Mouse (Mus musculus): Measurements from ENCODE around the gene Intu.

Gene Intu

DNA sequence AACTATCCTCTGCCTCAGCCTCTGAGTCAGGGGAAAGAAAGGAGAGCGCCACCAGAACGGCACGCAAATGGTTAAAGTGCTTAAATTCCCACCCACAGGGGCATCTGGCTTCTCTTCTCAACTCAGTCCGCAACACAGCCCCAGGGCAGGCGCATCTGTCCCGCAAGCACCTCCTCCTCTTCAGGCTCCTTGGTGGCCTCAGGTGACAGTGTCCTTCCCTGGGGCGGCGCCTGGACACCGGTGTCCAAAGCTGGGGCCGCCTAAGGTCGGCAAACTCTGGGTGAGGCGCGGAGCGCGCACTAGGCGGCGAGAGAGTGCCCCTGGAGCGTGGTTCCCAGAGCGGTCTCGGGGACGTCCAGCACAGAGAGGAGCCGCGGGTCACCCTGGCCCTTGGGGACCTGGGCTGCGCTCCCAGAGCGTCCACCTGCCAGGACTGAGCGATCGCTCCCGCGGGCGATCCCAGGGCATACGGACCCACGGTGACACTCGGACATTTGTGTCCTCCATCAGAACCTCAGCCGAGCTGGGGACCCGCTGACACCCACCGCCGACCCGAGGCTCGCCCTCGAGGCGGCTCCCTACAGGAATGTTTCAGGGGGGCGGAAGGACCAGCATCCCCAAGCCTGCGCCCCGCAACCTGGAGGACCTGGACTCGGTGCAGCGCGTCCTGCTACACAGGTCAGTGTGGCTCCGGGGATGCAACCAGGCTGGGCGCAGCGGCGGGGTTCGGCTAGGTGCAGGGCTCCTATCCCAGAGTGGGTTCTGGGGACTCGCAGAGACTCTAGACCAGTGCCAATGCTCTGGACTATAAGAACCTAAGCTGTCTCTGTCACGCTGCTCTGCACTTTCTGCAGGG, at the start of gene Intu:
Gene Intu, plus strand, starts transcription at position 1 of the 856 bp plus-strand sequence.
- DNase-seq (ENCODE audit: low spot score) = peak; percentile 26

DNA sequence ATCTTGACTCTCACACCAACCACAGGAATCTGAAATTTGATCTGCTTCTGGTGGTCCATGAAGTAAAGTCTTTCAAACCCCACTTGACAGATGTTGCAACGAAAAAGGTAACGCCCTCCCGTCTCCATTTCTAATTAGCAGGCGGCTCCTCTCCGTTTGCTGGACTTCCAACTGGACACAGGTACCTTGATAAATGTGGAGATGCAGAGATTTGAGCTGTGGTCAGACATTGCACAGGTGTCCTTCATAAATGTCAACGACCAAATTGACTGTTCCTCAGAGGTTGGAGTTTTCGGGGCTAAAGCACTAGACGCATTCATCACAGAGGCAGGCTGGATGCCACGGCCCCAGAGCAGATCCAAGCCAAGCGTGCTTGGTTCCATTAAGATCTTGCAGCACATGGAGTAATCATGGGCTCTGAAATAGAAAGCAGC, 47.8 kb upstream of the Intu start:
- no peak for DNase-seq (ENCODE audit: low spot score)

DNA sequence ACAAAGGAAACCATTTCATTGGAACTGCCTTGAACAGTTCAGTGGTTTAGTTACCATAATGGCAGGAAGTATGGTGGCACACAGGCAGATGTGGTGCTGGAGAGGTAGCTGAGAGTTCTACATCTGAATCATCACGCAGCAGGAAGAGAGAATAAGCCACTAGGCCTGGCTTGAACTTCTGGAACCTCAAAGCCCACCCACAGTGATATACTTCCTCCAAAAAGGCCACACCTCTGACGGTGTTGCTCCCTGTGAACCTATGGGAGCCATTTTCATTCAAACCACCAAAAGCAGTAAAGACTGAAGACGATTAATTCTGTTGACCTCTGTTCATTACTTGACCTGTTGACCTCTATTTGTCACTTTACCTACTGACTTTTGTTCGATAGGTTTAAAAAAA, 43.7 kb upstream of the Intu start:
- no peak for DNase-seq (ENCODE audit: low spot score)

DNA sequence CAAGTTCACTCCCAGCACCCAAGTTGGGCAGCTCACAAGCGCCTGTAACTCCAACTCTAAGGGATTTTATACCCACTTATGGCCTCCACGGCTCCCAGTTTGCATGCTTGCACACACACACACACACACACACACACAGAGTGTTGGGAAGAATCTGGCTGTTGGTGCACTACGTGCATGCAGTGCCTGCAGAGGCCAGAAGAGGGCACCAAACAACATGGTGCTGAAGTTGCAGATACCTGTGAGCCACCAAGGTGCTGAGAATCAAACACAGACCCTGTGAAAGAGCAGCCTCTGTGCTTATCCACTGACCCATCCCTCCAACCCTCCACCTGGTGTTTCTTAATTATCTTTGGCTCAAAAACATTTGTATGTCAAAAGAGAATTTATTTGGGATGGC, 39.3 kb upstream of the Intu start:
- no peak for DNase-seq (ENCODE audit: low spot score)

DNA sequence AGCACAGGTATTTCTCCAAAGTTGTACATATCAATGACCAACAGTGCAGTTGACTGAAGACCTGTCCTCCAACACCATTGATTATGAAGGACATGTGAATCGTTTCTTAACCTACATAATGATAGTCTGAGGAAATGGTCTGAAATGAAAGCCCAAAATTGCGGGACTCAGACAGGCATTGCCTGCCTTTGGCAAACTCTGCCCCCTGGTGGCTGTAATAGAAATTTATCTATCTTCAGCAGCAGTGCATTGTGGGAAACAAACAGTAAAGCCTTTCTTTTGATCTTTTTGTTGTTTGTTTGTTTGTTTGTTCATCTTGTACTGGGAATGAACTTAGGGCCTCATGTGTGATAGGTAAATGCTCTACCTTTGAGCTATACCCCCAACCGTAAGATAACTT, 32.2 kb upstream of the Intu start:
- no peak for DNase-seq (ENCODE audit: low spot score)

DNA sequence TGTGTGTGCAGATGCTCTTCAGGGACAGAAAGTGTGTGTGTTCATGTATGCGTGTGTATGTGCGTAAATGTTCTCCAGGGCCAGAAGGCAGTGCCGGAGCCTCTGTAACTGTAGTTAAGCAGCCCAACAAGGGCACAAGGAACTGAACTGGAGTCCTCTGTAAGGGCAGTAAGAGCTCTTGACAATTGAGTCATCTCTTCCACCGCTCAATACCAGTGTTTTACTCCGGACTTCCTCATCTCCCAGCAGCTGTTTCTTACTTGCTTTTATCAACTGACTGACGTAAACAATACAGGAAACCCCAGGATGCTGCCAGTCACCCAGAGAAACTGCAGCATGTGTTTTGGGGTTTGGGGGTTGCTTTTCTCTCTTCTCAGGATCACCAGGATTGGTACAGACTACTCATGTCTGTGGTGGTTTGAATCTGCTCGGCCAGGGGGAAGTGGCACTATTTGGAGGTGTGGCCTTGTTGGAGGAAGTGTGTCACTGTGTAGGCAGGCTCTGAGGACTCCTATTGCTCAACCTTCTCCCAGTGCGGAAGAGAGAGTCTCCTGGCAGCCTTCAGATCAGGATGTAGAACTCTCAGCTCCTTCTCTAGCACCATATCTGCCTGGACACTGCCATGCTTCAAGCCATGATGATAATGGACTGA, 30.8 kb upstream of the Intu start:
- DNase-seq (ENCODE audit: low spot score) = no peak

DNA sequence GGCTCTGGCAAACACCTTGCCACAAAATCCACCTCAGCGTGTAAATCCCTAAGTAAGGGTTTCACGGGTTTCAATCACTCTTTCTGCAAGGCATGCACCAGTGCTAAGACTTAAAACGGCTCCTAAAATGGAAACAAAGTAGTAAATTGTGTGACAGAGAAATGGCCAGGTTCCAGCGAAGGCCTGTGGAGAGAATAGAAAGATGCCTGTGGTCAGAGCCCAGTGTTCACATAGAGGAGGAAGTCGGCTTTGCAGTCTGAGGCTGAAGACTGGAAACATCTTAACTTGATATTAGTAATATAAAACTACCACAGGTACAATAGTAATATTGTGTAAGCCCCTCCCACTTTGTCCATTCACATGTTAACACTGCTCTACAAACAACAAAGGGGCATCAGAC, 26.7 kb upstream of the Intu start:
- no peak for DNase-seq (ENCODE audit: low spot score)

DNA sequence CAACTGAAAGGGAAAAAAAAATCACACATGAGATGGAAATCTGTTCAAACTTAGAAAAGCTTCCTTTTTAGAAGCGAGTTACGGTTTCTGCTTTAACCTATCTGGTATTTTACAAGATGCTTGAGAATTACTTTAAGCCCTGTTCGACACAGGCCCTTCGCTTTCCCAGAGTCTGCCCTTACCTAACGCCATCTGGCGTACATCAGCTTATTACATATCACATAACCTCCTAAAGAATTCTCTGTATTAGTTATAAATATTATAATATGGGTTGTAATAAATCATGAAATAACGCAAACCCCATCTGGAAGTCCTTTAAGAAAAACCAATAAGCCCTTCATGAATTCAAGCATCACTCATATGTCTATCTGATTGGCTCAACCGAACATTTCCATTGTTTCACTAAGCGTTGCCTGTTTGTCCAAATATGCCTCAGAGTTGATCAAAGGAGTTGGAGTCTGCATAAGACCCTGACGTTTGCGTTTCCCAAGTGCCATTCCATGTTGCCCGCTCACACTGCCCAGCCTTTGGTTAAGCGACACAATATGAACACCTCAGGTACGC, 25.6 kb upstream of the Intu start:
- no peak for DNase-seq (ENCODE audit: low spot score)

DNA sequence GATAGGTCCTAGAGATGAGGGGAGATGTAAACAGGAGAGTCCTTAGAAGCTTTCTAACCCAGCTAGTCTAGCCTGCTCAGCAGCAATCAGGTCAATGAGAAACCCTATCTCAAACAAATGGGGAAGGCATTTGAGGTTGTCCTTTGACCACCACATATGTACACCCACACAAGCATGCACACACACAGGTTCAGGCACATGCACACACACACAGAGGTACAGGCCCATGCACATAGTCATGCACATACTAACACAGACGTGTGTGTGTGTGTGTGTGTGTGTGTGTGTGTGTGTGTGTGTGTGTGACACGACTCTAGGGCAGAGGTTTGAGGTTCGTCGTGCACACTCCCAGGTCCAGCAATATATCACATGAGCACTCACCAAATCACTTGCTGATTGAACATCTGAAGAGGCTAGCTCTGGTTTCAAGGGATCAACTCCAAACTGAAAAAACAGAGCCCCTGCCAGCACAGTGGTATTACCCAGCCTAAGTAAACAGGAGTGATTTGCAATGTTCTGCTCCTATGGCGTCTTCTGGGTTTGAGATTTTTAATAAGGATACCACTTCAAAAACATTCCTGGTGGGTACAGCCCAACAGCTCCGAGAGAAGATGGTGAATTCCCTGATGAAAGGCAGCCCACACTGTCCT, 22.0 kb upstream of the Intu start:
- DNase-seq (ENCODE audit: low spot score) = no peak

DNA sequence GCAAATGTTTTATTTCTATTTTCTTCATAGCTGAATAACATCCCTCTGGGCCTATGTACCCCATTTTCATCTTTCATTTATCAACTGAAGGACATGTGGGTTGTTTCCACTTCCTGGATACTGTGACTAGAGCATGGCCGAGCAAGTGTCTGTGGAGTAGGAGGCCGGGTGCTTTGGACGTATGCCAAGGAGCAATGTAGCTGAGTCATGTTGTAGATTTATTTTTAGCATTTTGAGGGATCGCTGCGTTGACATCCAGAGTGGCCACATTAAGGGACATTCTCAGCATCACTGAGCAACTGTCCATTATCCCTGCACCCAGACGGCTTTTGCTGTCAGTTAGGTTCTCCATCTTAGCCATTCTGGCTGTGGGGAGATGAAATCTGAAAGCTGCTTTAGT, 20.5 kb upstream of the Intu start:
- DNase-seq (ENCODE audit: low spot score) = no peak

DNA sequence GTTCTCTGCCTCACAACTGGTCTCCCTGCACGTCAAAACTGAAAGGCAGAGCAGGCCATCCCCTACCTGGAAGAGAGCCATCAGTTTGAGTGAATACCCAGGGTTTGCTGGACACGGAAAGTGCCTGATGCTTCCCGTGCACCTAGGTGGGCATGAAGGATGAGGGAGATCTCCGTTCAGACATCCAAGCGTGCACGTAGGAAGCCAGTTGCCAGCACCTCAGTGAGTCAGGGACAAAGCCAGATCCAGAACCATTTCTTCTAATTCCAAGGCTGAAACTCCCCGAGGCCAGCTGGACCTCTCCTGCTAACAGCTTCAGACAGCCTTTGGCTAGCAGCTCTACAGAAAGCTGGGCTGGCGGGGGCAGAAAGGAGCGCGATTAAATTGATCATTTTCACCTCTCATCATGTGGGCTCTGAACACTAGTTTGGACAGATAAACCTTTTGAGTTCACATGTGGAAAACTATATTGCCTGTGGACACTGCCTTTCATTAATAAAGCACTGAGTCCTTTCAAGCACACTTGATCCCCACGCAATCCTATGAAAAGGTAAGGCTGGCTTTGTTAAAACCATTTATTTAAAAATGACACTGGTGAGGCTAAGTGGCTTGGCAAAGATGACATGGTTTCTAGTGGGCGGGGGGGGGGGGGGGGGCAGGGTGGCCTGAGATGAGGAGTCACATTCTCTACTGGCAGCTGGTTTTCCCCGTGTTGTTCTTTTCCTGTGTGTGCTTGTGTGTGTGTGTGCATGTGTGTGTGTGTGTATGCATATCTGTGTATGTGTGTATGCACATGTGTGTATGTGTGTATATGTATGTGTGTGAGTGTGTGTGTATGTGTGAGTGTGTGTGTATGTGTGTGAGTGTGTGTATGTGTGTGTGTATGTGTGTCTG, 17.9 kb upstream of the Intu start:
- DNase-seq (ENCODE audit: low spot score) = no peak

DNA sequence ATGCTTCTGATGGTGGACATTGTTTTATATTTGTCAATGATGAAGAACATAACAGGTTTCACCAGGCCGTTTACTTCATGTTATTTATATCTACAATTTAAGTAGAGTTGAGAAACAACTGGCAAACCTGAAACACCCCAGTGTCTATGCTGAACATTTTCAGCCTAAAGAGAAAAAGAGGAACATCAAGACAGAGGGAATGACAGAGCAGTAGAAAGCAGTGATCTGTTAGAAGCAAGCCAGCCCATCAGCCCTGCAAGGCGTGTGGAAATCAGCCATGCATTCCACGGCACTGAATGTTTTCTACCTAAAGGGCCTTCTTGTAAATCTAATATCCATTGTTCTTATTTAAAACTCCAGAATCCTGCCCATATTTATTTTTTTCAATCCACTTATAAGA, 12.8 kb upstream of the Intu start:
- no peak for DNase-seq (ENCODE audit: low spot score)

DNA sequence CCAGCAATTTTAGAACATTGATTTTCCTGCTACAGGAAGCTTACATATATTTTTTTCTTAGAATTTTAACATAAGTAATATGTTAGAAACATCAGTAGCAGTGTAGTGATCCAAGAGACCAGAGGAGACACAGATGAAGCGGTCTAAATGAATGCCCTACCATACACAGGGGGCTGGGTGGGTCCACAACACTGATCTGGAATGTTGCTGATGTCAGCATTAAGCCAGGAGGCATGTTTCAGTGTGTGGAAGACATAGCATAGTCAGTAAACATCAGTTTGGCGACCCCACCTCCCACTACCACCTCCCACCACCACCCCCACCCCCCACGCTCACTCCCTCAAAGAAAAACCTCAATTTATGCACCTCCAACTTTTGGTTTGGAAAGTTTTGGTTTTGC, 11.5 kb upstream of the Intu start:
- no peak for DNase-seq (ENCODE audit: low spot score)

DNA sequence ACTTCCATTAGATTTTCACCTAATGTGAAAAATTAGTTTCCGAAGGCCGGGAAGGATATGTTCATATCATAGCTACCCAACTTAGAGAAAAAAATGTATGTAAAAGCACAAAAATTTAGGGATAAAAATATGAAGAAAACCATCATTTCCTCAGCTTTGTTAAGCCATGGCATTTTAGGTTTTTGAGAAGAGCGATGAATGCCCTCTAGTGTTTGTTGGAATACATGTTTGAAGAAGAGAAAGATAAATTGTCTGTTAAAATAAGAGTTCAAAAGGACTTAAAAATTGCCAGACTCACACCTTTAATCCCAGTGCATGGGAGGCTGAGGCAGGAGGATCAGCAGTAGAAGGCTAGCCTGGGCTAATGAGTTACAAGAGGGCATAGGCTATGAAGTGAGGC, 10.5 kb upstream of the Intu start:
- no peak for DNase-seq (ENCODE audit: low spot score)

DNA sequence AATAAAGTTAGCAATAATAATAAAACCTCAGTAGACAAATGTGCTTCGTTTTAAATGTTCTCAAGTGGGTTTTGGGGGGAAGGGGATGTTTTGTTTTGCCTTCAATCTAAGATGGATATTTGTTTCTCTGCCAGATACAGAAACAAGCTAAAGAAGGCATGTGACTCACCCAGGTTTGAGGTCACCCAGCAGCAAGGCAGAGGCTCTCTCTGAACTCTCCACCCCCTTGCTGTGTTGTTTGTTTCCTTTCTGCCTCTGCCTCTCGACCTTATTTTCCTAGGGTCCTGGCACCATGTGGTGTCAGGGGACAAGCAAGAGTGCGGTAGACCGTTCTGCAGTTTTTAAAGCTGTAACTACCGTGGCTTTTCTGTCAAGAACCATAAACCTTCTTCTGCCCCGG, 8.6 kb upstream of the Intu start:
- DNase-seq (ENCODE audit: low spot score) = no peak

DNA sequence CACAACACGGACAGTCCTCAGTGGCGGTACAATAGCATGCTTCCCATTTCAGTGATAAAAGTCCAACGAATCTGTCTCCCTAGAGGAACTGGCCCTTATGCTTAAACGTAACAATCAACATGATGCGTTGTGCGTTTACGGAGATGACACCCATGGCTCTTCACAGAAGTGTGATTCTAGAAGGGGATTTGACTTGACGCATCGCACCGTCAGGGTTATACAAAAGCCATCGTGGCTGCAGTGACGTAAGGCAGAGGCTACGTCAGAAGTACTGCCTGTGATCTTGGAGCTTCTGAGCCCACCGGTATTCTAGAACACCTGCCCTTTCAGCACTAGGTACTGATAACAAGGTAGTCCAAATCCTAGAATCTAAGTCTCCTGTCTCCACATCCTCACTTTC, 8.2 kb upstream of the Intu start:
- DNase-seq (ENCODE audit: low spot score) = no peak

DNA sequence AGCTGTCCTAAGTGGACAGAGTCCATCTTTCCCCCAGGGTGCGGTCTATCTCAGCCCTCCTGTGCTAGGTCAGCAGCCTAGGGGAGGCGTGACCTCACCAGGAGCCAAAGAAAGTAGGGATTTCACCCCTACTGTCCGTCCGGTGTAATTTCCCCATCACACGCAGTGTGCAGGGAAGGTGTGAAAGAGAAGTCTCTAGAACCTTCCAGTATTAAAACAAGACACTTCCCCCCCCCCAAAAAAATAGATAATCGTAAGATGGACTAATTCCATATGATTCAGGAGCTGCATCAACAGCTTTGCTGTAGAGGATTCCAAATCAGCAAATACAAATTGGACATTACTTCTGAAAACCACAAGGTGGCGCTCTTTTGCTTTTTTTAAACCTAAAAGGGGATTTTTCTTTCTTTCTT, 7.7 kb upstream of the Intu start:
- no peak for DNase-seq (ENCODE audit: low spot score)

DNA sequence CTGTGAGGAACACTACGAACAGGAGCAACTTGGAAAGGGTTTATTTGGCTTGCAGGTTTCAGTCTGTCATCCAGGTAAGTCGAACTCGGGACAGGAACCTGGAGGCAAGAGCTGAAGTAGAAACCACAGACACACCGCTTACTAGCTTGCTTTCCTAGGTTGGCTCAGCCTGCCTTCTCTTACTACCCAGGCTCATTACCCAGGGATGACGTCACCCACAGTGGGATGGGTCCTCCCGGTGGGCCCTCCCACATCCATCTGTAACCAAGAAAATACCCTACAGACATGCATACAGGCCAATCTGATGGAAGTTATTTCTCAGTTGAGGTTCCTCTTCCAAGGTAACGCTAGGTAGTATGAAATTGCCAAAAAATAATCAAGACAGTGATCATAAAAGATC, 6.2 kb upstream of the Intu start:
- DNase-seq (ENCODE audit: low spot score) = no peak

DNA sequence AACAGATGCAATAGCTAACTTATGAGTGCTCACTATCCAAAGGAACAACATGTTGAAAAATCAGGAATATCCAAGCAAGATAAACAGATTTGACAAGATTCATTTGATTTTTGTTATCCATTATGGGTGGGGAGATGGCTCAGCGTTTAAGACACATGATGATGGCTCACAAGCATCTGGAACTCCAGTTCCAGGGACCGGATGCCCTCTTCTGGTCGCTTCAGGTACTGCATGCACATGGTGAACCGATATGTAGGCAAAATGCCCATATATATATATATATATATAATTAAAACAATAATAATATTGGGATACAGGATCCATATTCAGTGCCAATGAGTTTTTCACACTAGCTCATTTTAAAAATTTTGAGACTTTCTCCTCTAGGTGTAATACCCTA, 5.7 kb upstream of the Intu start:
- DNase-seq (ENCODE audit: low spot score) = peak; percentile 52

DNA sequence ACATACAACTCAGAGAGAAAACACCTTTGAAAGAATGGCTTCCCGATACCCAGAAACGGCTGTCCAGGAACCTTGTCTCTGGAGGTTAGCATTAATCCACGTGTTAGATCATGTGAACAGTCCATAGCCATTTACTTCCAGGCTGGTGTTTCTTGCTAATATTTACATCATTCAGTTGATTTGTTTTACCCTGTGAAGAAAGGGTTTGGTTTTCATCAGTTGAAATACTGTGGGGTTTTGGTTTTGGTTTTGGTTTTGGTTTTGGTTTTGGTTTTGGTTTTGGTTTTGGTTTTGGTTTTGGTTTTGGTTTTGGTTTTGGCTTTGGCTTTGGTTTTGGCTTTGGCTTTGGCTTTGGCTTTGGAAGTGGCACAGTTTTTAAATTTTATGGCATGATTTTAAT, 5.0 kb upstream of the Intu start:
- no peak for DNase-seq (ENCODE audit: low spot score)

DNA sequence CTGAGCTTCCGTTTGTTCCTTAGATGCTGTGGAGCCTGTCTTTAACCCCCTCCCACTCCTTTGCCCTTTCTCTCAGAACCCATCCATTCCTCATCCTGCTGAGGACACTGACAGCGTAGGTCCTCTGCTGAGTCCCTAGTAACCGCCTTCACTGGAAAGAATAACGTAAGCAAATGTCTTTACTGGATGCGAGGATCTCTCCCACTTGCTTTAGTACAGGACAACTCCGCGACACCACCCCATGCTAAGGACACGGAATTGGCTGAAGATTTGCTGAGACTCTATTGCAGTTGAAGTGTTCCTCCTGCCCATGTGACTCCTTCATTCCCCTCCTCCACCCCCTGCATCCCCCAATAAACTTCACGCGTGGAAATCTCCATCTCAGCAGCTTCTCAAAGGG, 3.9 kb upstream of the Intu start:
- no peak for DNase-seq (ENCODE audit: low spot score)

Data from urinary bladder, postnatal 25 days (tissue).